Mouse (Mus musculus) E14TG2a.4 (cell line): ENCODE results near the gene Oxgr1.
A peak's percentile ranks its signal among the peaks of the same experiment; 100 is the strongest.

Experiments
- H3K27me3 ChIP-seq: 2 replicates; pipeline ENCODE4 v1.6.1; 2014; ENCODE audit warnings: low read length, control low read depth; ENCODE audit not compliant: insufficient read depth
- H3K36me3 ChIP-seq: 2 replicates; pipeline ENCODE4 v1.6.1; 2014; ENCODE audit warnings: low read length, control low read depth; ENCODE audit not compliant: insufficient read depth
- H3K4me1 ChIP-seq: replicated peaks from 2 replicates; pipeline ENCODE4 v1.6.1; 2014; ENCODE audit warnings: low read depth, low read length, control low read depth
- H3K4me3 ChIP-seq: replicated peaks from 2 replicates; pipeline ENCODE4 v1.5.1; 2014; ENCODE audit warnings: mild to moderate bottlenecking, low read length
- H3K9me3 ChIP-seq: 2 replicates; pipeline ENCODE4 v1.6.1; 2014; ENCODE audit warnings: low read length, control low read depth
- CTCF ChIP-seq: conservative IDR thresholded peaks from 2 replicates; pipeline ENCODE4 v1.5.1; 2014; ENCODE audit warnings: low read length
- NANOG ChIP-seq: IDR thresholded peaks from 2 replicates; pipeline ENCODE4 v1.6.1; 2014; ENCODE audit warnings: borderline replicate concordance, low read length, mixed read lengths
- POU5F1 ChIP-seq: IDR thresholded peaks from 2 replicates; pipeline ENCODE4 v1.6.1; 2014; ENCODE audit warnings: low read length, borderline replicate concordance

Oxgr1 gene

GRCm38 (mm10) chr14:120061096-120061495 is 18.9 kb upstream of the Oxgr1 start:
- H3K36me3 ChIP-seq, result no peaks in the 10 kb centered on the region
- H3K27me3 ChIP-seq, result no peaks in the 10 kb centered on the region
- H3K4me3 ChIP-seq, result no peak overlapping the region
- H3K4me1 ChIP-seq, result no peaks in the 10 kb centered on the region
- H3K9me3 ChIP-seq, result 0 out of 2 replicates have a peak, but pooled peaks cover 9% of the 10 kb centered on the region
- peak; percentile 54 for TF ChIP-seq CTCF
- TF ChIP-seq POU5F1, result no peak

GRCm38 (mm10) chr14:120033454-120033853 is 8.8 kb downstream of the Oxgr1 start:
- no peaks in the 10 kb centered on the region for H3K36me3 ChIP-seq
- no peaks in the 10 kb centered on the region for H3K9me3 ChIP-seq
- peaks cover 24% of the 10 kb centered on the region for H3K27me3 ChIP-seq
- TF ChIP-seq CTCF (no peak), NANOG (peak; percentile 57; the same call in 1 of the 2 replicates), POU5F1 (peak; percentile 84; the same call in 1 of the 2 replicates)
- H3K4me1 ChIP-seq, result peaks cover 12% of the 10 kb centered on the region
- no peak overlapping the region for H3K4me3 ChIP-seq

- H3K36me3 ChIP-seq, result no peaks in the 10 kb centered on the region
- no peaks in the 10 kb centered on the region for H3K4me1 ChIP-seq
- no peaks in the 10 kb centered on the region for H3K27me3 ChIP-seq
- H3K4me3 ChIP-seq, result no peak overlapping the region
- TF ChIP-seq POU5F1 (no peak), CTCF (no peak), NANOG (no peak)
- H3K9me3 ChIP-seq, result peaks cover 22% of the 10 kb centered on the region
Measured at GRCm38 (mm10) chr14:120019948-120020347, 22.3 kb downstream of the Oxgr1 start.

GRCm38 (mm10) chr14:120009969-120010872 is 32.0 kb downstream of the Oxgr1 start:
- Histone ChIP-seq H3K27me3 (no peaks in the 10 kb centered on the region), H3K4me1 (no peaks in the 10 kb centered on the region), H3K4me3 (no peak overlapping the region), H3K36me3 (no peaks in the 10 kb centered on the region), H3K9me3 (no peaks in the 10 kb centered on the region)
- no peak for TF ChIP-seq NANOG
- no peak for TF ChIP-seq POU5F1
- no peak for TF ChIP-seq CTCF

GRCm38 (mm10) chr14:120005153-120005552 is 37.1 kb downstream of the Oxgr1 start:
- Histone ChIP-seq H3K4me3 (no peak overlapping the region), H3K9me3 (peaks cover 12% of the 10 kb centered on the region), H3K27me3 (no peaks in the 10 kb centered on the region), H3K36me3 (no peaks in the 10 kb centered on the region), H3K4me1 (no peaks in the 10 kb centered on the region)
- TF ChIP-seq POU5F1 (no peak), CTCF (no peak), NANOG (no peak)

- Histone ChIP-seq H3K27me3 (no peaks in the 10 kb centered on the region), H3K9me3 (peaks cover 26% of the 10 kb centered on the region), H3K4me3 (no peak overlapping the region), H3K4me1 (no peaks in the 10 kb centered on the region), H3K36me3 (no peaks in the 10 kb centered on the region)
- TF ChIP-seq CTCF (no peak), POU5F1 (no peak), NANOG (no peak)
Measured at GRCm38 (mm10) chr14:120003661-120004060, 38.6 kb downstream of the Oxgr1 start.

- Histone ChIP-seq H3K4me1 (no peaks in the 10 kb centered on the region), H3K9me3 (peaks cover 34% of the 10 kb centered on the region), H3K36me3 (no peaks in the 10 kb centered on the region), H3K4me3 (no peak overlapping the region), H3K27me3 (no peaks in the 10 kb centered on the region)
- TF ChIP-seq CTCF (no peak), NANOG (no peak), POU5F1 (no peak)
Measured at GRCm38 (mm10) chr14:120002673-120003072, 39.6 kb downstream of the Oxgr1 start.

- Histone ChIP-seq H3K27me3 (no peaks in the 10 kb centered on the region), H3K36me3 (no peaks in the 10 kb centered on the region), H3K9me3 (no peaks in the 10 kb centered on the region), H3K4me1 (peaks cover 12% of the 10 kb centered on the region), H3K4me3 (no peak overlapping the region)
- TF ChIP-seq POU5F1 (no peak), NANOG (no peak), CTCF (no peak)
Measured at GRCm38 (mm10) chr14:119989651-119990050, 52.6 kb downstream of the Oxgr1 start.
